Mouse (Mus musculus) left cerebral cortex, postnatal 14 days (tissue): ENCODE results near the gene Arl4a. TPM values are rescaled to one million over a fixed set of nuclear protein-coding genes. Genes with fewer than 3 reads are reported as not detected.

Experiments used
- DNase-seq, 2 experiments: peaks; one replicate each; pipeline ENCODE4 v3.0.0; 2021 to 2022; ENCODE audit warnings: low spot score in 2 of 2, mixed read lengths in 1 of 2
- intact Hi-C: fragments of 180-260 bp; cut with DNase I; formaldehyde crosslinking; loops from one replicate; pipeline ENCODE4 v1.15.1; 2025
- total RNA-seq, 2 experiments: library from RNA; stranded (reverse); gene quantifications; 2 replicates each; pipeline ENCODE4 v1.2.3; 2021

Arl4a gene
- total RNA-seq, 2 experiments from 2014 or later: 51.7 to 57.5 TPM

GRCm38 (mm10) chr12:40017955-40018505 lies 19.8 kb downstream of the Arl4a start:
- intact Hi-C loops: loop anchor here (5.0 kb wide), 1 partner anchor 171 kb away; no protein-coding TSS in a partner anchor
- no peak for DNase-seq

- DNase-seq: peak; percentile 15 to 19
- intact Hi-C loops: loop anchor here (5.0 kb wide), 1 partner anchor 170 kb away; no protein-coding TSS in a partner anchor
Measured at GRCm38 (mm10) chr12:40016648-40017460, 21.0 kb downstream of the Arl4a start.

DNA sequence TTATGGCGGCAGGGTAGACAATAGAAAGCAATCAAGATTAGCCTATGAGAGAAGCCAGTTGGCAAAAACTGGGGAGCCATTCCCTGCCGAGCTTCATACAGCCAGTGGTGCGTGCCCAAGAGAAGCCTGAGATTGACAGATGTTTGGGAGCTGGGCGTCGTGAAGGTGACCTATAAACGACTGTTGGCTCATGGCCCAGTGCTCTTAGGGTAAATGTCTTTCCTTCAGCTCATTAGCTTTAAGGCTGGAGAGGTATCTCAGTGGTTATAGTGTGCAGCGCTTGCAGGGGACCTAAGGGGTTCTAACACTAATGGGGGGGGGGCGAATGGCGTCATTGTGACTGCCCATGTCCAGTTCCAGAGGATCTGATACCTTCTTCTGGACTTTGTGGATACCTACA lies 21.8 kb downstream of the Arl4a start:
- intact Hi-C loops: loop anchor here (5.0 kb wide), 1 partner anchor 169 kb away; no protein-coding TSS in a partner anchor
- DNase-seq: no peak

- DNase-seq: no peak
- intact Hi-C loops: no loop called here
Measured at GRCm38 (mm10) chr12:40009866-40010265, 28.0 kb downstream of the Arl4a start.

- no peak for DNase-seq
- intact Hi-C loops: no loop called here
Measured at GRCm38 (mm10) chr12:40008459-40008858, 29.4 kb downstream of the Arl4a start.

GRCm38 (mm10) chr12:40004766-40005165 lies 33.1 kb downstream of the Arl4a start:
- intact Hi-C loops: no loop called here

DNA sequence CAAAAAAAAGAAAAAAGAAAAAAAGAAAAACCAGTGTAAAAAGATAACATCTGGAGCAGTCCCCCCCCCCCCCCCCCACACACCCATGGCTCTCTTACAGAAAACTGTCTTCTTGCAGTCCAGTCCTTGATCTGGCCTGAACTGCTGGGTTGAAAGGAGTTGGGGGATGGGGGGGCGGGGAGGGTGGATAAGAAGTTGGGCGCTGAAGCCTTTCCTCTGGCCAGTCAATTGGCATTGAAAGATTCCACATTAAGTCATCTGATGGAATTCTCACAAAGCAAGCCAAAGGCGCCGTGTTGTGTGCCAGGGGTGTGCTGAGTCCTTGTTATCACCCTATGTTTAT lies 39.0 kb downstream of the Arl4a start:
- no peak for DNase-seq
- intact Hi-C loops: no loop called here

More at GRCm38 (mm10) chr12:40004766-40005165, 33.1 kb downstream of the Arl4a start:
- DNase-seq: no peak

- no peak for DNase-seq
- intact Hi-C loops: no loop called here
Measured at GRCm38 (mm10) chr12:39998070-39998852, 39.6 kb downstream of the Arl4a start.

- no peak for DNase-seq
- intact Hi-C loops: no loop called here
Measured at GRCm38 (mm10) chr12:39997651-39998050, 40.2 kb downstream of the Arl4a start.

DNA sequence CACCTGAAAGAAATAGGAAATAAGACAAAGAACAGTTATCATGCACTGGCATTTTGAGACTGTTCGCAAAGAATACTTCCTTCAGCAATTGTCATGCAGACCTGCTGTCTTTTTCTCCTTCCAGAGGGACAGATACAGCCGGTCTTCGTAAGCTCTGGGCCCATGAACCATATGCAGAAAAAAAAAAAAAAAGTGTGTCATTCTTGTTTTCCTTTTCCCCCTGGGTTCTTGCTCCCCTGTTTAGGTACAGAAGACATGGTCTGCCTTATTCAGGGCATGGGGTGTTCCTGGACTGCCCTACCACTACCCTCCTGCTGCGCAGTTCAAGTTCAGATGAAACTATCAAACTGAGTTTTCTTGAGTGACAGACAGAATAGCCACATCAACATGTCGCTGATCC lies 41.8 kb downstream of the Arl4a start:
- no peak for DNase-seq
- intact Hi-C loops: no loop called here

GRCm38 (mm10) chr12:39995609-39996008 lies 42.2 kb downstream of the Arl4a start:
- DNase-seq: no peak
- intact Hi-C loops: no loop called here

DNA sequence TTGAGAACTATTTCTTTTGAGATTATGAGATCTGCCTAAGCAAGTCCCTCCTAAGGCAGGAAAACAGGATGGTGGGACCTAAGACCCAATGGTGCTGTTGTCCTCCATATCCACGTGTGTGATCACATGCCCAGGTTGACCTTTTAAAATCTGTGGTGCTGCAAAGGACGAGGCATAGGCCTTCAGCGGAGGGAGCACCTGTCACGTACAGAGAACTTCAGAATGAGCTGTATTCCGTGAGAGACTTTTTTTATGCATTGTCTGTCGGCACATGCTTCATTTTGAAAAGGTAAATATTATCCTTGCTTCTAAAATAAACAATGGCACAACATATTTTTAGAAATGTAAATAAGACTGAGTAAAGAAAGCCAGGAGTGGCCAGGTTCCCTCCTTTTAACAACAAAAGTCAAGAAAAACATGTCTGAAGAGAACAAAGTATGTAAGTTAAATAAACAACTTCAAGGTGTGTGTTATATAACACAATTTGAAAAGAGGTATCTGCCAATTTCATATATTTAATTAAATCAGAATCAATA lies 45.0 kb downstream of the Arl4a start:
- DNase-seq: no peak
- intact Hi-C loops: no loop called here

GRCm38 (mm10) chr12:39990830-39991780 lies 46.7 kb downstream of the Arl4a start:
- intact Hi-C loops: no loop called here
- no peak for DNase-seq

- DNase-seq: no peak
Measured at GRCm38 (mm10) chr12:39989136-39989535, 48.7 kb downstream of the Arl4a start.

GRCm38 (mm10) chr12:39987177-39987576 lies 50.6 kb downstream of the Arl4a start:
- intact Hi-C loops: no loop called here
- no peak for DNase-seq

More at GRCm38 (mm10) chr12:39989136-39989535, 48.7 kb downstream of the Arl4a start:
- intact Hi-C loops: no loop called here

DNA sequence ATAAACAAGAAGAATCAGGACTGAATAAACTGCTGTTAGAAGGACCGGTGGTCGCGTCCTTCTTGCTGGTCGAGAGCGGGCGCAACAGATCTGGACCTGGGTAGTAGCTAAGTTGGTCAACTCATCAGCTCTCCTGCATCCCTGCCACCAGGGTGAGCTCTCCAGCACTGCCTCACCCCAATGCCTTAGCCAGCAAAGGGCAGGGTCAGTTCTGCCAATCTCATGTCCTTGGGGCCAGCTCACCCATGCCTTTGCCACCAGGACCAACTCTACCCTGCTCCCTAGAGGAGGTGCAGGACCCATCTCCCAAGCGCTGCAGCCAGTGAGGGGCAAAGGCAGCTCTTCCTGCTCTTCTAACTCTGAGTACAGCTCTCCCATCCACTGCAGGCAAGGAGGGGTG lies 52.2 kb downstream of the Arl4a start:
- DNase-seq: no peak
- intact Hi-C loops: no loop called here

DNA sequence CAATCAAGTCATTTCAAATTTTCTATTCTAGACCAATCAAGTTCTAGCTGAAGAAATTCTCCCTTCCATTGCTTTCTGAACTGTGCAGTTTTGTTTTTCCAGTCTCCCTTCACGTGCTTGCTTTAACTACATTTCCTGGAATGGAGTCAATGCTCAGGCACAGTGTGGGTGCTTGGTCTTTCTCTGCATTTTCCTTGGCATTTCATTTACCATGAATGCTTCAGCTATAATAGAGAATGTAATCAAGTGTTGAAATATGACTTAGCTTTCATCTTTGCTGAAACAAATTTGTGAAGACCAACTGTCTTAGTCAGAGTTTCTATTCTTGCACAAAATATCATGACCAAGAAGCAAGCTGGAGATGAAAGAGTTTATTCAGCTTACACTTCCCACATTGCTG lies 58.0 kb downstream of the Arl4a start:
- intact Hi-C loops: no loop called here
- no peak for DNase-seq

DNA sequence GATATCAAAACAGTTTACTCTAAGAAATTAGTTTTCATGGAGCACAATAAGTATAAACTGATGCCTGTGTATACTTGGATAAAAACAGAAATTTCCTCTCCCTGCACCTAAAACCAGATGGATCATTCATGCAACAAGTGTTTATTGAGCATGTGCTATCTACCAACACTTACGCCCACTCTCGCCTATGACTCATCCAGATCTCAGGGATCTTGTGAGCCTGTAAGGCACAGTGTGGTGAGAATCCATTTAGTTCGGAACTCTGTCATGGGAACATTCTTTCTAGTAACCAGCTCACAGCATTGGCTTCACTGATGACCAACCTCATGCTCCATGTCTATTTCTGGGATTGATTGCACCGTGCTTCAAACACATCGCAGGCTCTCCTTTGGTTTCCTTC lies 58.8 kb downstream of the Arl4a start:
- DNase-seq: peak; percentile 28 to 76
- intact Hi-C loops: no loop called here

GRCm38 (mm10) chr12:39977996-39978590 lies 59.7 kb downstream of the Arl4a start:
- intact Hi-C loops: no loop called here
- DNase-seq: no peak
